Mouse (Mus musculus): ENCODE measurements at regions not wholly inside any gene's neighbourhood (a gene's known extent, or its start where the extent isn't known, plus 50 kb on each side); places are given as distances from the start of the nearest gene placed in this dataset.

- Histone ChIP-seq H3K9me3 (replicated peaks; ENCODE audit: insufficient read depth, low read length) (no peaks in the 10 kb centered on the region), H3K27ac (ENCODE audit: control insufficient read depth, low read depth, low read length) (no peak overlapping the region), H3K9ac (ENCODE audit: control insufficient read depth, low read depth, low read length, poor library complexity, severe bottlenecking) (no peak overlapping the region), H3K4me3 (ENCODE audit: control insufficient read depth in 1 of 2, insufficient read depth in 1 of 2, low read depth in 2 of 2, low read length in 2 of 2) (no peak overlapping the region), H3K79me2 (ENCODE audit: control insufficient read depth, insufficient read depth, low read length, poor library complexity) (no peaks in the 10 kb centered on the region), H3K27me3 (ENCODE audit: control insufficient read depth in 1 of 2, insufficient read depth in 2 of 2, low read length in 2 of 2) (no peaks in the 10 kb centered on the region), H3K36me3 (ENCODE audit: control insufficient read depth in 1 of 2, insufficient read depth in 2 of 2, low read length in 2 of 2) (no peaks in the 10 kb centered on the region), H3K4me1 (ENCODE audit: control insufficient read depth in 1 of 2, insufficient read depth in 2 of 2, low read length in 2 of 2) (no peaks in the 10 kb centered on the region)
- TF ChIP-seq CHD2 (IDR thresholded peaks at IDR 0.05; ENCODE audit: low read length) (no peak), RAD21 (IDR thresholded peaks at IDR 0.05; ENCODE audit: low read depth, low read length) (no peak), MAFK (IDR thresholded peaks at IDR 0.05; ENCODE audit: borderline replicate concordance, low read depth, low read length) (no peak), ZMIZ1 (IDR thresholded peaks at IDR 0.05; ENCODE audit: low read depth, low read length) (no peak), MYC (IDR thresholded peaks at IDR 0.05; ENCODE audit: low read depth, low read length) (no peak), TBP (IDR thresholded peaks at IDR 0.05; ENCODE audit: low read depth, low read length) (no peak), NRF1 (IDR thresholded peaks at IDR 0.05; ENCODE audit: insufficient read depth, low read depth, low read length, poor library complexity, severe bottlenecking) (no peak), USF1 (IDR thresholded peaks at IDR 0.05; ENCODE audit: low read depth, low read length) (no peak), POLR2AphosphoS5 (IDR thresholded peaks at IDR 0.05; ENCODE audit: borderline replicate concordance, low read depth, low read length) (no peak), BHLHE40 (IDR thresholded peaks at IDR 0.05; ENCODE audit: borderline replicate concordance, low read depth, low read length) (no peak), SIN3A (IDR thresholded peaks at IDR 0.05; ENCODE audit: low read length) (no peak), ZKSCAN1 (IDR thresholded peaks at IDR 0.05; ENCODE audit: low read depth, low read length) (no peak), KAT2A (conservative IDR thresholded peaks at IDR 0.05; ENCODE audit: low read depth, low read length) (no peak), JUND (IDR thresholded peaks at IDR 0.05; ENCODE audit: low read depth, low read length) (no peak), GABPA (IDR thresholded peaks at IDR 0.05; ENCODE audit: low read depth, low read length) (no peak), TCF12 (IDR thresholded peaks at IDR 0.05; ENCODE audit: low read depth, low read length) (no peak), TAL1 (IDR thresholded peaks at IDR 0.05; ENCODE audit: low read length) (no peak), ZC3H11A (IDR thresholded peaks at IDR 0.05; ENCODE audit: low read depth, low read length) (no peak), ELF1 (IDR thresholded peaks at IDR 0.05; ENCODE audit: low read depth, low read length) (no peak)
- DNase-seq (ENCODE audit: low read depth, low spot score): no peak
These were observed 122.3 kb downstream of the Tex36 start for GRCm38 (mm10) chr7:133479679-133480078.

DNA sequence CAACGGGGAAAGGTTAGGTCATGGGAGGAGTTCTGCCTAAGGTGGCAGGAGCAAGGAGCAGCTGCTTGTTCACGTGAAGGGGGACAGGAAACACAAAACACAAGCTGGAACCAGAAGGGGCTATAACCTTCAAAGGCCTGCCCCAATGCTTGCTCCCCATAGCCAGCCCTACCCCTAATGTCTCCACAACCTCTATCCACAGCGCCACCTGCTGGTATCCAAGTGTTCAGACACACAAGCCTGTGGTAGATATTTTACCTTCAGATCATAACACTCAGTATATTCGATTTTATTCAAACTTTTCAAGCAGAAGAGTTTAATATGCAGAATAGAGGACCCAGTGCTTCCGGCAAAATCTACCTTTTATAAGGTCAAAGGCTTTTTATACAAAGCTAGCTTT is 124.0 kb downstream of the Tex36 start:
- Histone ChIP-seq H3K9ac (ENCODE audit: control insufficient read depth, low read depth, low read length, poor library complexity, severe bottlenecking) (no peak overlapping the region), H3K36me3 (ENCODE audit: control insufficient read depth in 1 of 2, insufficient read depth in 2 of 2, low read length in 2 of 2) (no peaks in the 10 kb centered on the region), H3K79me2 (ENCODE audit: control insufficient read depth, insufficient read depth, low read length, poor library complexity) (no peaks in the 10 kb centered on the region), H3K4me3 (ENCODE audit: control insufficient read depth in 1 of 2, insufficient read depth in 1 of 2, low read depth in 2 of 2, low read length in 2 of 2) (no peak overlapping the region), H3K4me1 (ENCODE audit: control insufficient read depth in 1 of 2, insufficient read depth in 2 of 2, low read length in 2 of 2) (no peaks in the 10 kb centered on the region), H3K27ac (ENCODE audit: control insufficient read depth, low read depth, low read length) (no peak overlapping the region), H3K27me3 (ENCODE audit: control insufficient read depth in 1 of 2, insufficient read depth in 2 of 2, low read length in 2 of 2) (no peaks in the 10 kb centered on the region), H3K9me3 (replicated peaks; ENCODE audit: insufficient read depth, low read length) (no peaks in the 10 kb centered on the region)
- DNase-seq (ENCODE audit: low read depth, low spot score): peak; percentile 30
- TF ChIP-seq SMC3 (IDR thresholded peaks at IDR 0.05; ENCODE audit: low read depth, low read length) (peak; percentile 19; the same call in 1 of the 2 replicates), CTCF (IDR thresholded peaks at IDR 0.05 in 2 of 3, conservative IDR thresholded peaks at IDR 0.05 in 1 of 3; ENCODE audit: control insufficient read depth in 1 of 3, insufficient read depth in 1 of 3, low read depth in 2 of 3, low read length in 3 of 3, poor library complexity in 1 of 3, severe bottlenecking in 1 of 3) (peak; percentile 40 to 45 (median 43); a peak in 5 of 6 replicates), ZC3H11A (IDR thresholded peaks at IDR 0.05; ENCODE audit: low read depth, low read length) (no peak), RAD21 (IDR thresholded peaks at IDR 0.05; ENCODE audit: low read depth, low read length) (peak; percentile 15; the same call in 1 of the 2 replicates), SIN3A (IDR thresholded peaks at IDR 0.05; ENCODE audit: low read length) (no peak)
